Mouse (Mus musculus): Measurements from ENCODE around the gene 4930404N11Rik. TPM values are rescaled to one million over a fixed set of nuclear protein-coding genes. Genes with fewer than 3 reads are reported as not detected.

The 4930404N11Rik gene
- total RNA-seq, 2 experiments from 2014 or later = 0.37 to 0.49 TPM

DNA sequence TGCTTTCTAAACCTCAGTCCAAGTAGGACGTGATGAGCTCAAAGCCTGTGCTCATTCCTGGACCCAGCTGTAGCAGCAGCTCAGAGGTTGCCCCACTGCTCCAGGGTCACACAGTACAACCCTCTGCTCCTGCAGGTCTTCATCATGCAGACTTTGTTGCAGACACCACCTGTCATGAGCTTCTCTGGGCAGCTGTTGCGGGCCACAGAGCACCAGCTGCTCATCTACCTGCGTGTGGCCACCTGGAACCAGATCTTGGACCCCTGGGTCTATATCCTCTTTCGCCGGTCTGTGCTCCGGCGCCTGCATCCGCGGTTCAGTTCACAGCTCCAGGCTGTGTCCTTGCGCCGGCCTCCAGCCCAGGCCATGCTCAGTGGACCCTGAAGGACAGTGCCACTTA is 31.3 kb downstream of the 4930404N11Rik start:
- no peak for ATAC-seq (ENCODE audit: poor library complexity, severe bottlenecking)

DNA sequence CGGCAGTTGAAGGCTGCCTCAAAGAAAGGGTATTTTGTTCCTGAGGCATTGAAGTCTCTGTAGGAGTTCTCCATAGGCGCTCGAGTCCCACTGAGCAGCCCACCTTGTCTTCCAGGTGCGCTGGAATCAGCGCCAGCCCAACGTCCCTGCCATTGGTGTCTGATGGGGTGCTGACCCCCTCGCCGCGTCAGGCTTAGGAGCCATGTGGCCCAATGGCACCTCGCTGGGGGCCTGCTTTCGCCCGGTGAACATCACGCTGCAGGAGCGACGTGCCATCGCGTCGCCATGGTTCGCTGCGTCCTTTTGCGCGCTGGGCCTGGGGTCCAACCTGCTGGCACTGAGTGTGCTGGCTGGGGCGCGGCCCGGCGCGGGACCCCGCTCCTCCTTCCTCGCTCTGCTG is 33.3 kb downstream of the 4930404N11Rik start:
- ATAC-seq (ENCODE audit: poor library complexity, severe bottlenecking) = no peak

- no peak for ATAC-seq (ENCODE audit: poor library complexity, severe bottlenecking)
These were observed 35.6 kb downstream of the 4930404N11Rik start for GRCm38 (mm10) chr10:81330007-81330406.

DNA sequence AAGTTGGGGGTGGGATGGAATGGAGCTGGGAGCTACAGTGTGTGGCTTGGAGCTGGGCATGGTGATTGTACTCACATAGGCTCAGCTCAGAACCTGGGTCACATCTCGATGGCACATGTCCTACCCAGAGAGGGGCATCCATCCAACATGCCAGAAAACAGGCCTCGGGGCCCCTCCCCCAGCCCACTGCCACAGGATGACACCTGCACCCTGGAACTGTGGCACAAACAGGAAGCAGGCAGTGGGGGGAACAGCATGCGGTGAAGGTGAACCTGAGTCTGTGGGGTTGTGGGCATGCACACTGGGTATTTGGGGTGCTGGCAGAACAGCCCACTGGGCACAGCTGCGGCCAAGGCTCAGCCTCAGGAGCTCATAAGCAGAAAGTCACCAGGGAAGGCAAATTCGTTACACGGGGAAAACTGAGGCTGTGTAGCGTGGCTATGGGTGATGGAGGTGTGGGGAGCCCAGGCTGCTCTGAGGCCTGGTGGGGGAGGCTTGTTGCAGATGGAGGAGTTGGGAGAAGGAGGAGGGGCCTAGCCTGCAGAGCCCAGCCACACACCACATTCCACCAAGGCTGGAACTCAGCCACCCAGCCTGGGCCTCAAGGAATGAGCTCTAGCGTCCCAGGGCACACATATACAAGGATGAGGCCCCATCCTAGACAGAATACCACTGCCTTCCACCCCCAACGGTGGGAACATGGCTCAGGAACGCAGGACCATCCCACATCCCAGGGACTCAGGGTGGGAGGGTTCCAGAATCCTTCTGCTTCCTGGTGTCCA is 36.2 kb downstream of the 4930404N11Rik start:
- peak; percentile 53; the same call in 1 of the 2 replicates for ATAC-seq (ENCODE audit: poor library complexity, severe bottlenecking)

- 0 out of 2 replicates have a peak, but pooled peaks have one; percentile 34 for ATAC-seq (ENCODE audit: poor library complexity, severe bottlenecking)
These were observed 37.2 kb downstream of the 4930404N11Rik start, which contains the start of gene Tbxa2r for GRCm38 (mm10) chr10:81328386-81328785. TSS of gene Tbxa2r (plus strand) at chr10:81328731.

DNA sequence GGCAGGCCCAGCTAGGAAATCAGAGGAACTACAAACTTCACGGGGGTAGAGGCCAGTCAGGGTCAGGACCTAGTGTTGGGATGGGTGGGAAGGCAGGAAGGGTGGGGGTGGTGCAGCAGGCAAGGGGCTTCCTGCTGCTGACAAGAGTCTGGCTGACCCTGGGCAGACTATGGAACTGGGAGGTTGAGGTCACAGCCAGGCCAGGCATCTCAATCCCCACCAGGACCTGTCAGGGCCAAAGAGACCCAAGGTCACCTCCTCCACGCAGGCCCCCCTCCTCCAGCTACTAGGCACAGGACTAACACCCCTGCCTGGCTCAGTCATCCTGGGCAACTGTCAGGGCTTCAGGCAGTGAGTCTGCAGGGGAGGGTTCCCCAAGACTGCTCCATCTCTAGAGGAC is 37.7 kb downstream of the 4930404N11Rik start:
- no peak for ATAC-seq (ENCODE audit: poor library complexity, severe bottlenecking)

DNA sequence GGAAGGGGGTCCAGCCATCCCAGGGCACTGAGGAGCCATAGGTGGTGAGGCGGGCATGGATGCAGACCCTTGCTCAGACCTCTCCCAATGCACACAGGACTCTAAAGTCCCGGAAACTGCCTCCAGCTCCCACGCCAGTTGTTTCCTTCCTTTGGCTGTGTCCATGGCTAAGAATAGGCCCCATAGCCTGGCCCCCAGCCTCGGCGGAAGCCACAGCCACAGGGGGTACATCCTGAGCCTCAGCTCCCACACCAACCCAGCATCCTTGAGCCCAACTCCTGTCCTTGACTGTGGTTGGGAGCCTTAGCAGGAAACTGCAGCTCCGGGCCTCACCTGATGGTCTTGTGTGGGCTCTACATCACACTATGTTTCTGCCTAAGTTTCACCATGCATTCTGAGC is 38.8 kb downstream of the 4930404N11Rik start:
- no peak for ATAC-seq (ENCODE audit: poor library complexity, severe bottlenecking)

GRCm38 (mm10) chr10:81325781-81326180 is 39.8 kb downstream of the 4930404N11Rik start:
- no peak for ATAC-seq (ENCODE audit: poor library complexity, severe bottlenecking)

- ATAC-seq (ENCODE audit: poor library complexity, severe bottlenecking) = no peak
These were observed 40.4 kb downstream of the 4930404N11Rik start for GRCm38 (mm10) chr10:81325176-81325575.

DNA sequence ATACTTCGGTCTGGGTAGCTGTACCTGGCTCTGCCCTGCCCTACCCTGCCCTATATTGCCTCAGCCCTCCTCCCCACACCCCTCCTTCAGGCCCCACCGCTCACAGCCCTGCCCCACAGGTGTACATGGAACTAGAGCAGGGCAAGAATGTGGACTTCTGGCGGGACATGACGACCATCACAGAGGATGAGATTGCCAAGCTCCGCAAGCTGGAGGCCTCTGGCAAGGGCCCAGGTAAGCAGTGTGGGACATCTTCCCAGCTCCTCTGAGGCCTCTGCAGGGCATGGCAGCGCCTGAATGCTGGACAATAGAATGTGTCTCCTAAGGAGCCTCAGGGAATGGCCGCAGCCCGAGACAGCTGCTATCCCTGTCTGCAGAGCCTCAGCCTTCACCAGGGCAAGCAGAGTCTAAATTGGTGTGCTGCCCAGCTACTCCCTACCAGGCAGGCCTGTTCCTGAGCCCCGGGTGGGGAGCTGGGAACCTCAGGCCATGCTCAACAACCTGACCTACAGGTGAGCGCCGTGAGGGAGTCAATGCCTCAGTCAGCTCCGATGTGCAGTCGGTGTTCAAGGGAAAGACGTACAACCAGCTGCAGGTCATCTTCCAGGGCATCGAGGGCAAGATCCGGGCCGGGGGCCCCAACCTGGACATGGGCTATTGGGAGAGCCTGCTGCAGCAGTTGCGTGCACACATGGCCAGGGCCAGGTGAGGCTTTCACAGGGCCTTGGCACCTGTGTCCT is 41.7 kb downstream of the 4930404N11Rik start:
- ATAC-seq (ENCODE audit: poor library complexity, severe bottlenecking) = no peak

- no peak for ATAC-seq (ENCODE audit: poor library complexity, severe bottlenecking)
These were observed 42.4 kb downstream of the 4930404N11Rik start for GRCm38 (mm10) chr10:81323141-81323775.

GRCm38 (mm10) chr10:81322444-81322843 is 43.2 kb downstream of the 4930404N11Rik start:
- no peak for ATAC-seq (ENCODE audit: poor library complexity, severe bottlenecking)

DNA sequence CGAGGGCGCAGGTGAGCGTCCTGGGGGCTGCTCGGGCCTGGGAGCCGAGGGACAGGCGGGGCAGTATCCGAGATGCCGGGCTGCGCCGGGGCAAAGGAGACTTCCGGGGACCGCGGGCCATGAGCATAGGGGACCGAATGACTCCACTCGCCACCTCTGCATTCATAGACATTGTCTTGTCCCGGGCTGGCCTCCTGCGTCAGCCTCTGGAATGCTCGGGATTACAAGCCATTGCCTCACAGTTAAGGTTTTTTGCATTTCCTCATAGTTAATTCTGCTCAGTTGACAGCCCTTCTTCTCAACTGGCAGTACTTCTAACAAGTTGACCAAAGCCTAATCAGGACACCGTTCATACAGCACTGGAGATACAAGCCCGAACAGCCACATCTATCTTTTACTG is 44.2 kb downstream of the 4930404N11Rik start:
- ATAC-seq (ENCODE audit: poor library complexity, severe bottlenecking) = no peak

GRCm38 (mm10) chr10:81320550-81321347 is 44.9 kb downstream of the 4930404N11Rik start, which contains the start of gene Cactin:
TSS of gene Cactin (plus strand) at chr10:81321103.
- peak; percentile 83 for ATAC-seq (ENCODE audit: poor library complexity, severe bottlenecking)

DNA sequence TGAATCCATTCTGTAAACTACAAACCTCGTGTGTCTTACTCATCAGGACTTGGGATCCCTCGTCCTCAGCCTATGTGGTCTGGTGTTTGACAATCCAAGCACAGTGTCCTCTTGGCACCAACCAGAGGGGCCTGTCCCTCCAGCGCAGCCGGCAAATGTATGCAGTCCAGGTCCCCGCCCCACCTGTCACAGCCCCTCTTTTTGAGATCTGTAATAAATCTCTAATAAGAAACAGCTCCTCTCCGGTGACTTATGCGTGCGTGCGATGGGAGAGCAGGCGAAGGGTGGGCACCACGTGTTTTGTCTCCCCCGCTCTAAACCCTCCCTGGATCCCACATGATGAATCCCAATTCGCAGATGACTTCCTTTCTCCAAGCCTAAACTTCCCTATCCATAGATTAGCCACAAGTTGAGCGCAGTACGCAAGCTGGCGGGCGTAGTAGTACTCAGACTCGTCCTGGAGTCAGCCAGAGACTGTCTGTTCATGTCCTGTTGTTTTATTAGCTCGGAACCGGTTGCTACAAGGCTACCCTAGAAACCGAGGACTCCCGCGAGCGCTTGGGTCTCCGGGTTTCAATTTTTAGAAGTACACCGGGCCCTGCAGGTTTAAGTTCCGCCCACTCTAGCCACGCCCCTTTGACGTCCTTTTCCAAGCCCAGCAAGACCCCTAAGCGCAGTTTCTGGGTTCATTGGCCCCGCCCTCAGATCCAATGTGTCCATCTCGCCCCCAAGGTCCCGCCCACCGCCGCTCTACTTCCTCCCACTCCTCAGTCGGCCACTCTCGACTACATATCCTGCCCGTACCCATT is 45.7 kb downstream of the 4930404N11Rik start:
- no peak for ATAC-seq (ENCODE audit: poor library complexity, severe bottlenecking)

- ATAC-seq (ENCODE audit: poor library complexity, severe bottlenecking) = no peak
These were observed 46.3 kb downstream of the 4930404N11Rik start for GRCm38 (mm10) chr10:81319330-81319699.

DNA sequence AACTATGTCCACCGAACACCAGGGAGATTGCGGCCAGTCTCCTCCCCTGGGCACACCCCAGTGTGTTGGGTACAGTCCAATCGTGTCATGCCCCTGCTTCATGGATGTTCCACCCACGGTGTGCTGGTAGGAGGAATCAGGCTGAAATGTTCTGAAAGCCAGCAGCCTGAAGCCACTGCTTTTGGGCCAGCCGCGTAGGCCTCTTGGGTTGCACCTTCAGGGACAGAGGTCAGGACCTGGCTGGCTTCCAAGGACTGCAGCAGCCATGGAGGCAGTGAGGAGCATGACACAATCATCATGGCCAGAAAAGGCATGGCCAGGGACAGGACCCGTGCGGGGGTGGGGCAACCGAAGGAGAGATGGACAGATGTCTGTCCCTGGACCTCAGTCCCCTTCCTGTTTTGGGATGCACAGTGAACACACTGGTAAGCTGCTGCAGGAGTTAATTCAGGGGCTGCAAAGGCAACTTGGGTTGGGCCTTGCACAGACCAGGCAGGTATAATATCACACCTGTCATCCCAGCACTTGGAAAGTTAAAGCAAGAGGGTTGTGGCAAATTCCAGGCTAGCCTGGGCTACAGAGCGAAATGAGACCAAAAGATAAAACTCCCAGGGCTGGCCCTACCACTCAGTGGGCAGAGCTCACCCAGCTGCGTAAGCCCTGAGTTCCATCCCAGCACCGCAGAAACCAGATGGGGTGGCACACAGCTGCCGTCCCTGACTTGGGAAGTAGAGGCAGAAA is 46.9 kb downstream of the 4930404N11Rik start:
- ATAC-seq (ENCODE audit: poor library complexity, severe bottlenecking) = no peak

DNA sequence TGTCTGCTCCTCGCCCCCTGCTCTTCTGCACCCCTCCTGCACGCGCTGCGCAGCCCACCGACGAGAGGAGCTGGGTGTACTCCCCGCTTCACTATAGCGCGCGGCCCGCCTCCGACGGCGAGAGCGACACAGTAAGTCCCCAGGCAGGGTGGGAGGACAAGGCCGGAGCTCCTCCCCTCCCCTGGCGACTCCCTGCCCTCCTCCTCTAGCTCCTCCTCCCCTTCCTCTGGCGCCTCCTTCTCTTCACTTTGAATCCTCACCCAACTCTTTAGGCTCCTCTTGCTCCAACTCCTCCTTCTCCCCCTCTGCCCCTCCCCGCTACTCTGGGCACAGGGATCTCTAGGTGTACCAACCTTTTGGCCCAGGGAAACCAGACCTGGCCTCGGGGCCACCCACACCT is 48.3 kb downstream of the 4930404N11Rik start:
- ATAC-seq (ENCODE audit: poor library complexity, severe bottlenecking) = no peak

Measured in megakaryocyte, adult 5-6 weeks (primary cell).